Mouse (Mus musculus) cerebellum, adult 2 months (tissue): ENCODE data around the gene Fam107b.

Experiments used
- CTCF ChIP-seq: fragments of 200-500 bp; IDR thresholded peaks from 2 replicates; pipeline ENCODE4 v1.5.1; 2011; ENCODE audit warnings: low read depth, mild to moderate bottlenecking, control low read depth, low read length, moderate library complexity, borderline replicate concordance; ENCODE audit not compliant: insufficient read depth
- POLR2A ChIP-seq: fragments of 200-500 bp; IDR thresholded peaks from 2 replicates; pipeline ENCODE4 v1.6.1; 2011; ENCODE audit warnings: low read length, control low read depth, borderline replicate concordance; ENCODE audit not compliant: insufficient read depth

- TF ChIP-seq CTCF: no peak
- no peak for TF ChIP-seq POLR2A
Measured at GRCm38 (mm10) chr2:3775569-3775968, 205.3 kb downstream of the Fam107b start.
